Mouse (Mus musculus) midbrain, embryonic 12.5 days (tissue): ENCODE measurements around the gene Thap12. TPM values are rescaled to one million over a fixed set of nuclear protein-coding genes. Genes with fewer than 3 reads are reported as not detected.

Experiments used
- ATAC-seq: fragments of 200-750 bp; cut with Nextera tagmentation; 2 replicates; pipeline ENCODE4 v1.8.0; 2017; ENCODE audit warnings: low read depth, moderate TSS enrichment, moderate library complexity; ENCODE audit not compliant: low FRiP score
- H3K27ac ChIP-seq: fragments of 300-500 bp; sonication (generic); replicated peaks from 2 replicates; pipeline ENCODE4 v1.5.1; 2016; ENCODE audit warnings: mild to moderate bottlenecking
- H3K27me3 ChIP-seq: fragments of 300-500 bp; sonication (generic); 2 replicates; pipeline ENCODE4 v1.6.1; 2016; ENCODE audit warnings: mild to moderate bottlenecking
- H3K36me3 ChIP-seq: fragments of 300-500 bp; sonication (generic); 2 replicates; pipeline ENCODE4 v1.6.1; 2016
- H3K4me1 ChIP-seq: fragments of 300-500 bp; sonication (generic); 2 replicates; pipeline ENCODE4 v1.6.1; 2016
- H3K4me2 ChIP-seq: fragments of 300-500 bp; sonication (generic); replicated peaks from 2 replicates; pipeline ENCODE4 v1.6.1; 2016; ENCODE audit warnings: mild to moderate bottlenecking, moderate library complexity
- H3K4me3 ChIP-seq: fragments of 300-500 bp; sonication (generic); 2 replicates; pipeline ENCODE4 v1.5.1; 2016; ENCODE audit warnings: mild to moderate bottlenecking
- H3K9ac ChIP-seq: fragments of 300-500 bp; sonication (generic); replicated peaks from 2 replicates; pipeline ENCODE4 v1.6.1; 2016; ENCODE audit warnings: mild to moderate bottlenecking, moderate library complexity
- H3K9me3 ChIP-seq: fragments of 300-500 bp; sonication (generic); 2 replicates; pipeline ENCODE4 v1.6.1; 2016; ENCODE audit warnings: mild to moderate bottlenecking
- WGBS: fragments of 180-500 bp; shearing (Covaris S2); methylation state at CpG from one replicate; pipeline ENCODE4 v1.1.7; 2016; 5-methylcytosine and 5-hydroxymethylcytosine counted together
- polyA plus RNA-seq: library from polyadenylated mRNA; unstranded; fragments of >200 nt; fragmentation: Nextera tagmentation; extraction: Ambion mirVana; gene quantifications from 2 replicates; pipeline ENCODE4 v1.2.1, GENCODE M21; 2016

Thap12 gene
- polyA plus RNA-seq, 1 experiment from 2014 or later = 75.3 TPM

- Histone ChIP-seq H3K4me3 (peak overlapping the region; percentile 99), H3K36me3 (no peaks in the 10 kb centered on the region), H3K4me2 (peak overlapping the region; percentile 78), H3K9ac (peak overlapping the region; percentile 96), H3K27ac (peak overlapping the region; percentile 86), H3K9me3 (no peaks in the 10 kb centered on the region), H3K27me3 (no peaks in the 10 kb centered on the region), H3K4me1 (peaks cover 27% of the 10 kb centered on the region)
- ATAC-seq = no peak
- under 1% methylated on average over 34 of the region's 38 CpGs for WGBS
Measured at GRCm38 (mm10) chr7:98703365-98703881, 520 bp downstream of the Thap12 start.

DNA sequence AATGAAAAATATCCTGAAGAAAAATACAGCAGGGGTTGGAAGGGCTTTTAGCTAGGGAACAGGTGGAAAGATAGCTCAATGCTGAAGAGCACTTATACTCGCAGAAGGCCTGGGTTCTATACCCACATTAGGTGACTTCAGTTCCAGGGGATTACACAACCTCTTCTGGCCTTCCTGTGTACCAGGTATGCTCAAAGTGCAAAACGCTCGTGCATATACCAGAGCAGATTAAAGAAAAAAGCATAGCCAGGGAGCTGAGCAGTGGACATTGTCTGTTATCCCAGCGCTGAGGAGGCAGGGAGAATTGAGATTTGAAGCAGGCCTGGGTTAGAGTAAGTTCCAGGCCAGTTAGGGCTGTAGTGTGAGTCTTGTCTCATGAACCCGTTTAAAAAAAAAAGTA is 1.4 kb downstream of the Thap12 start:
- WGBS = 59% methylated on average over 5 of the region's 5 CpGs
- Histone ChIP-seq H3K27ac (no peak overlapping the region), H3K9me3 (no peaks in the 10 kb centered on the region), H3K36me3 (no peaks in the 10 kb centered on the region), H3K9ac (peak overlapping the region; percentile 96), H3K4me2 (peak overlapping the region; percentile 78), H3K4me3 (peak overlapping the region; percentile 99), H3K27me3 (no peaks in the 10 kb centered on the region), H3K4me1 (peaks cover 27% of the 10 kb centered on the region)
- ATAC-seq = no peak

DNA sequence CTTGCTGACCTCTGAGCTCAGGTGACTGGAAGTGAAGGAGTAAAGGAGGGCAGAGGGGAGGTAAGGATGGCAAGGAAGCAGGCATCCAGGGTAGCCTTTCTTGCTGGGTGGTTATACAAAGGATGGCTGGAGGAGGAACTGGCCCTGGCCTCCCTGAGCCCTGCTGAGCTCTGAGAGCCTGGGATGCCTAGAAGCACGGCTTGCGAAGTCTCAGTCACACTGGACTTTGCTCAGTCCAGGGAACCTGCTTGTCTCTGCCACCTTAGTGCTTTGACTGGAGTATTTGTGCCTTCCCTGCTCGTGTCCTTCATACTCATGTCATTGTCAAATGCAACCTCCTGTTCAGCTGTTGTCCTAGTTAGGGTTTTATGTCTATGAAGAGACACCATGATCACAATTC is 10.8 kb downstream of the Thap12 start:
- H3K4me1 ChIP-seq = no peaks in the 10 kb centered on the region
- no peak for ATAC-seq
- H3K4me3 ChIP-seq = no peak overlapping the region
- H3K36me3 ChIP-seq = peaks cover 67% of the 10 kb centered on the region
- no peaks in the 10 kb centered on the region for H3K9me3 ChIP-seq
- no peak overlapping the region for H3K4me2 ChIP-seq
- 95% methylated on average over 3 of the region's 3 CpGs for WGBS
- no peaks in the 10 kb centered on the region for H3K27me3 ChIP-seq
- no peak overlapping the region; the same call in 1 of the 2 replicates for H3K9ac ChIP-seq
- H3K27ac ChIP-seq = no peak overlapping the region

DNA sequence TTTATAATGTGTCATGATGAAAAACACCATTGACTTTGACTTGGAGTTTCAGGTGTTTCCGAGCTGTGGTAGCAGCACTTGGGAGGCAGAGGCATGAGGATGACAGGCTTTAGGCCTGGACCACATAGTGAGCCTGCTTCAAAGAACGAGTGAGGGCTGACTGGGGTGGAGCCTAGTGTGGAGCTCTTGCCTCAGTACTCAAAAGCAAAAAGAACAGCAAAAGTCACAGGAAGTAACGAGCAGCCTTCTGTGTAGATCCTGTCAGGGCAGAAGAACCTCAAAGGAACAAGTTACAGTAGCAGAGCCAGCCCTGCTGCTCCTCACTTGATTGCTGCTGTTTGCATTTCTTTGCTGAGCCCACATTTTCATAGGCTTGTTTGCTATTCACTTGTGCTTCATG is 14.5 kb downstream of the Thap12 start:
- no peak for ATAC-seq
- H3K9ac ChIP-seq = no peak overlapping the region
- H3K9me3 ChIP-seq = no peaks in the 10 kb centered on the region
- H3K4me2 ChIP-seq = no peak overlapping the region
- H3K36me3 ChIP-seq = peaks cover 44% of the 10 kb centered on the region
- no peak overlapping the region for H3K4me3 ChIP-seq
- WGBS = 84% methylated on average over 3 of the region's 3 CpGs
- no peaks in the 10 kb centered on the region for H3K4me1 ChIP-seq
- no peak overlapping the region for H3K27ac ChIP-seq
- H3K27me3 ChIP-seq = no peaks in the 10 kb centered on the region

DNA sequence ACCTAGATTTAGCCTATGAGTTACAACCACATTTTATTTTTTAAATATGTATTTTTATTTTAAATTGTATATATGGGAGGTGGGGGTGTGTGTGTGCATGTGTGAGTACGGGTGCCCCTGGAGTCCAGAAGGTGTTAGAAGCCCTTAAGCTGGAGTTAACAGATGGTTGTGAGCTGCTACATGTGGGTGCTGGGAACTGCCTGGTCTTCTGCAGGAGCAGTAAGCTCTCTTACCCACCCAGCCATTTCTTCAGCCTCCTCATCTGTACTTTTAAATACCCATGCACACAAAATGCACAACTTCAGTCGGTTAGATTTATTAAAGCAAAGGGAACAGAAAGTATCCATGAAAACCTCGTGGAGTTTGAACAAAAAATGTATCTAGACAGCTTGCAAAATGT is 16.9 kb downstream of the Thap12 start:
- no peak overlapping the region for H3K4me3 ChIP-seq
- H3K4me2 ChIP-seq = no peak overlapping the region
- H3K27me3 ChIP-seq = no peaks in the 10 kb centered on the region
- H3K36me3 ChIP-seq = peaks cover 24% of the 10 kb centered on the region
- no peak overlapping the region for H3K27ac ChIP-seq
- 92% methylated on average over 3 of the region's 3 CpGs for WGBS
- no peaks in the 10 kb centered on the region for H3K9me3 ChIP-seq
- no peak for ATAC-seq
- H3K4me1 ChIP-seq = no peaks in the 10 kb centered on the region
- no peak overlapping the region for H3K9ac ChIP-seq

GRCm38 (mm10) chr7:98720731-98721130 is 17.8 kb downstream of the Thap12 start:
- Histone ChIP-seq H3K27ac (no peak overlapping the region), H3K4me2 (no peak overlapping the region), H3K9me3 (no peaks in the 10 kb centered on the region), H3K4me3 (no peak overlapping the region), H3K27me3 (no peaks in the 10 kb centered on the region), H3K4me1 (no peaks in the 10 kb centered on the region), H3K9ac (no peak overlapping the region), H3K36me3 (peaks cover 14% of the 10 kb centered on the region)
- no peak for ATAC-seq
- WGBS = 75% methylated on average over 3 of the region's 3 CpGs

DNA sequence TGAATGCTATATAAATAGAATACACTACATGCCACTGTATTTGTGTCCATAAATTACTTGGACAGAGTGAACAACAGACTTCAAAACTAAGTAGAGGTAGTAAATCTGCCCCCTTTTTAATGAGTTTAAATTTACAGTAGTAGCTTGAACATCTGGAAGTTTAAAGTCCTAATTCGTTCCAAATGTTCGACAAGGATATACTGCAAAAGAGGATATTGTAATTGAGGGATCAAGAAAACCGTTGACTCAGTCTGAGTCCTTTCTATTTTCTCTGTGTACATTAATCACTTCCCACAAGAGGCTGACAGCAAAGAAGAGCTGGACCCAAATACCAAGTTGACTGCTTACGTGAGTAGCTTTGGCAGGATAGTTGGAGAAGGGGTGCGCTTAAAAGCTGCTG is 18.3 kb downstream of the Thap12 start:
- Histone ChIP-seq H3K9me3 (no peaks in the 10 kb centered on the region), H3K9ac (no peak overlapping the region), H3K36me3 (peaks cover 10% of the 10 kb centered on the region), H3K4me2 (no peak overlapping the region), H3K27me3 (no peaks in the 10 kb centered on the region), H3K27ac (no peak overlapping the region), H3K4me1 (no peaks in the 10 kb centered on the region), H3K4me3 (no peak overlapping the region)
- ATAC-seq = no peak
- 85% methylated on average over 5 of the region's 5 CpGs for WGBS

DNA sequence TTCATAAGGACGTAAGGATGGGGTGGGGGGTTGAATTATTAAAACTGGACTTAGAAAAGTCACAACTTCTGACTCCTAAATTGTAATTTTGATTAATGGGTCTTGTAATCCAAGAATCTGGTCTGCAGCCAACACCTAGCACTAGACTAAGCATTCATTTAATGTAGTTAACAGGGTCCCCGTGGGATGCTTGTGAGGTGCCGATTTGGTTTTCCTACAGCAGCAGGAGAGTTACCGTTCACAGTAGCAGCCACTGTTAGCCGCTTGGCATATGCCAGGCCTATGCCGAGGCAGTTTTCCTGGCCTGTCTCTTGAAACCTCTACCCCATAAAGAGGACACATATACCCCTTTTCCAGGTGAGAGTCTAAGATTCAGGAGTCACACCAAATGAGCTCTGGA is 18.7 kb downstream of the Thap12 start:
- Histone ChIP-seq H3K4me1 (no peaks in the 10 kb centered on the region), H3K9ac (no peak overlapping the region), H3K9me3 (no peaks in the 10 kb centered on the region), H3K4me3 (no peak overlapping the region), H3K27me3 (no peaks in the 10 kb centered on the region), H3K4me2 (no peak overlapping the region), H3K27ac (no peak overlapping the region), H3K36me3 (peaks cover 5% of the 10 kb centered on the region)
- ATAC-seq = no peak
- 82% methylated on average over 6 of the region's 6 CpGs for WGBS

DNA sequence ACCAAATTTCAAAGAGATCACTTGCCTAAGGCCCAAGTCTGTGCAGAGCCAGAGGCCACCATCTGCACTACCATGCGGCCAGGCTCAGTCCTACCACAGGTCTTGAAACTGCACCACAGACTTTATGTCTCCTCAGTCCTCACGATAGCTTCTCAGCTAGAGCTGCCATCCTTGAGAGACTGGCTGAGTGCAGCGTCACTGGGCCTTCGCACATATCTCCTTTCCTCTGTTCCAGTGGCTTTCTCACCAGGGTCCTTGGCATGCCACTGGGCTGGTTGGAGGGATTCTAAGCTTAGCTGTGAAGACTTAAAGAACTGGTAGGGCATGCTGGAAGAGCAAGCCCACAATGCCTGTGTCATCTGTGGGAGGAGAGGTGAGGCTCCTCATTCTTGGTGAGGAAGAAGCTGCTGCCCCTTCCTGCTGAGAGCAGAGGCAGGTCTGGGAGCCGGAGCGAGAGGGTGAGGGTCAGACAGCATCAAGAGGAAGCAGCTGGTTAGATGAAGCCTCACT is 22.8 kb downstream of the Thap12 start:
- no peaks in the 10 kb centered on the region for H3K36me3 ChIP-seq
- 0 out of 2 replicates have a peak, but pooled peaks cover 7% of the 10 kb centered on the region for H3K27me3 ChIP-seq
- H3K9ac ChIP-seq = no peak overlapping the region
- no peak overlapping the region for H3K4me2 ChIP-seq
- peaks cover 7% of the 10 kb centered on the region for H3K4me1 ChIP-seq
- no peak for ATAC-seq
- no peak overlapping the region for H3K27ac ChIP-seq
- H3K4me3 ChIP-seq = no peak overlapping the region
- H3K9me3 ChIP-seq = no peaks in the 10 kb centered on the region
- 88% methylated on average over 6 of the region's 6 CpGs for WGBS

GRCm38 (mm10) chr7:98727986-98728385 is 25.1 kb downstream of the Thap12 start:
- ATAC-seq = no peak
- Histone ChIP-seq H3K36me3 (no peaks in the 10 kb centered on the region), H3K27me3 (peaks cover 10% of the 10 kb centered on the region; the same call in 1 of the 2 replicates), H3K9me3 (no peaks in the 10 kb centered on the region), H3K4me2 (no peak overlapping the region), H3K4me1 (peaks cover 7% of the 10 kb centered on the region), H3K27ac (no peak overlapping the region), H3K4me3 (no peak overlapping the region), H3K9ac (no peak overlapping the region)
- WGBS = 80% methylated on average over 1 of the region's 1 CpGs

- H3K36me3 ChIP-seq = no peaks in the 10 kb centered on the region
- no peak for ATAC-seq
- no peak overlapping the region for H3K4me3 ChIP-seq
- no peak overlapping the region for H3K27ac ChIP-seq
- no peak overlapping the region for H3K9ac ChIP-seq
- peaks cover 7% of the 10 kb centered on the region for H3K4me1 ChIP-seq
- 89% methylated on average over 3 of the region's 3 CpGs for WGBS
- peaks cover 10% of the 10 kb centered on the region; the same call in 1 of the 2 replicates for H3K27me3 ChIP-seq
- H3K9me3 ChIP-seq = no peaks in the 10 kb centered on the region
- H3K4me2 ChIP-seq = no peak overlapping the region
Measured at GRCm38 (mm10) chr7:98728499-98728898, 25.6 kb downstream of the Thap12 start.

GRCm38 (mm10) chr7:98729661-98730271 is 26.9 kb downstream of the Thap12 start:
- 18% methylated on average over 19 of the region's 19 CpGs for WGBS

More at GRCm38 (mm10) chr7:98729661-98730271, 26.9 kb downstream of the Thap12 start:
- peaks cover 10% of the 10 kb centered on the region; the same call in 1 of the 2 replicates for H3K27me3 ChIP-seq
- peak overlapping the region; percentile 44 for H3K4me2 ChIP-seq
- ATAC-seq = no peak
- no peak overlapping the region for H3K27ac ChIP-seq
- peaks cover 7% of the 10 kb centered on the region for H3K4me1 ChIP-seq
- peak overlapping the region; percentile 17 for H3K4me3 ChIP-seq
- no peaks in the 10 kb centered on the region for H3K36me3 ChIP-seq
- H3K9ac ChIP-seq = no peak overlapping the region
- H3K9me3 ChIP-seq = no peaks in the 10 kb centered on the region
